21 mouse cellular contexts compared by ENCODE assay signal in genomic region chr6:121160126-121160525, GRCm38 (mm10). TPM values are rescaled to one million over a fixed set of nuclear protein-coding genes. Genes with fewer than 3 reads are reported as not detected.
DNase-seq lines count a peak whose midpoint lies in the region; ATAC-seq and TF ChIP-seq lines count a peak whose summit lies in the region.
"Had no signal": no experiment of that assay in that cellular context is flagged by ENCODE, and none has a peak within 500 bp of the region (broad histone marks: within the 10 kb centered on the region; RNA-seq: fewer than 3 reads in every experiment).

No protein-coding gene starts in this region.

- no peak overlapping the region for H3K4me3 ChIP-seq in liver, postnatal 0 days (ENCODE audit: low read depth, low read length)
- no peak overlapping the region for H3K4me3 ChIP-seq in liver, embryonic 11.5 days (ENCODE audit: low read depth, low read length)
- H3K4me3 ChIP-seq in embryonic facial prominence, embryonic 13.5 days, result no peak overlapping the region
- no peak overlapping the region for H3K4me3 ChIP-seq in intestine, embryonic 16.5 days (ENCODE audit: low read length)
- no peak overlapping the region for H3K4me3 ChIP-seq in stomach, embryonic 16.5 days (replicated peaks; ENCODE audit: low read length)
- H3K4me3 ChIP-seq in forebrain, embryonic 12.5 days (replicated peaks), result no peak overlapping the region
- H3K4me3 ChIP-seq: forebrain, embryonic 15.5 days; heart, embryonic 15.5 days; hindbrain, embryonic 13.5 days; lung, embryonic 15.5 days; neural tube, embryonic 13.5 days had no signal

- H3K9ac ChIP-seq in liver, postnatal 0 days (replicated peaks), result no peak overlapping the region
- no peak overlapping the region for H3K9ac ChIP-seq in liver, embryonic 11.5 days (ENCODE audit: low read depth, low read length)
- no peak overlapping the region for H3K9ac ChIP-seq in embryonic facial prominence, embryonic 13.5 days
- H3K9ac ChIP-seq in intestine, embryonic 16.5 days (ENCODE audit: low read depth, low read length), result no peak overlapping the region
- no peak overlapping the region for H3K9ac ChIP-seq in stomach, embryonic 16.5 days (ENCODE audit: low read length)
- no peak overlapping the region for H3K9ac ChIP-seq in forebrain, embryonic 12.5 days
- H3K9ac ChIP-seq: forebrain, embryonic 15.5 days; heart, embryonic 15.5 days; hindbrain, embryonic 13.5 days; lung, embryonic 15.5 days; neural tube, embryonic 13.5 days had no signal

- TF ChIP-seq EP300 in liver, postnatal 0 days (IDR thresholded peaks at IDR 0.05; ENCODE audit: low read depth), result no peak

- 38% methylated on average over 6 of the region's 6 CpGs for WGBS in liver, postnatal 0 days (ENCODE audit: insufficient replicate concordance)
- 62% methylated on average over 6 of the region's 6 CpGs for WGBS in liver, embryonic 11.5 days
- WGBS in embryonic facial prominence, embryonic 13.5 days, result 35% methylated on average over 6 of the region's 6 CpGs
- WGBS in intestine, embryonic 16.5 days, result 44% methylated on average over 6 of the region's 6 CpGs
- WGBS in stomach, embryonic 16.5 days, result 45% methylated on average over 6 of the region's 6 CpGs
- 75% methylated on average over 6 of the region's 6 CpGs for WGBS in forebrain, embryonic 12.5 days

- 0 out of 2 replicates have a peak overlapping the region, but pooled peaks have one; percentile 52 for H3K27ac ChIP-seq in liver, postnatal 0 days (ENCODE audit: low read depth)
- no peak overlapping the region for H3K27ac ChIP-seq in liver, embryonic 11.5 days (ENCODE audit: low read depth, low read length)
- peak overlapping the region; percentile 39 for H3K27ac ChIP-seq in embryonic facial prominence, embryonic 13.5 days
- no peak overlapping the region for H3K27ac ChIP-seq in intestine, embryonic 16.5 days (ENCODE audit: low read length)
- H3K27ac ChIP-seq in stomach, embryonic 16.5 days (ENCODE audit: low read length), result peak overlapping the region; percentile 64
- no peak overlapping the region for H3K27ac ChIP-seq in forebrain, embryonic 12.5 days
- H3K27ac ChIP-seq: forebrain, embryonic 15.5 days; heart, embryonic 15.5 days; hindbrain, embryonic 13.5 days; kidney, postnatal 0 days; lung, embryonic 15.5 days; macrophage; neural tube, embryonic 13.5 days had no signal

- H3K36me3 ChIP-seq in liver, postnatal 0 days (replicated peaks; ENCODE audit: insufficient read depth, low read length), result no peaks in the 10 kb centered on the region
- H3K36me3 ChIP-seq in liver, embryonic 11.5 days (ENCODE audit: control insufficient read depth, insufficient read depth, low read length), result no peaks in the 10 kb centered on the region
- no peaks in the 10 kb centered on the region for H3K36me3 ChIP-seq in embryonic facial prominence, embryonic 13.5 days
- no peaks in the 10 kb centered on the region for H3K36me3 ChIP-seq in intestine, embryonic 16.5 days (ENCODE audit: control insufficient read depth, insufficient read depth, low read length)
- no peaks in the 10 kb centered on the region for H3K36me3 ChIP-seq in stomach, embryonic 16.5 days (ENCODE audit: control insufficient read depth, insufficient read depth, low read length)
- no peaks in the 10 kb centered on the region for H3K36me3 ChIP-seq in forebrain, embryonic 12.5 days (replicated peaks)
- H3K36me3 ChIP-seq: forebrain, embryonic 15.5 days; heart, embryonic 15.5 days; hindbrain, embryonic 13.5 days; lung, embryonic 15.5 days; neural tube, embryonic 13.5 days had no signal

- no peak for TF ChIP-seq CTCF in liver, postnatal 0 days (IDR thresholded peaks at IDR 0.05; ENCODE audit: low read depth)

- peaks cover 23% of the 10 kb centered on the region for H3K4me1 ChIP-seq in liver, postnatal 0 days (ENCODE audit: insufficient read depth)
- peaks cover 8% of the 10 kb centered on the region; the same call in 1 of the 2 replicates for H3K4me1 ChIP-seq in liver, embryonic 11.5 days (replicated peaks; ENCODE audit: control insufficient read depth, insufficient read depth, low read length)
- H3K4me1 ChIP-seq in embryonic facial prominence, embryonic 13.5 days, result peaks cover 10% of the 10 kb centered on the region; the same call in 1 of the 2 replicates
- peaks cover 23% of the 10 kb centered on the region for H3K4me1 ChIP-seq in intestine, embryonic 16.5 days (ENCODE audit: control insufficient read depth, insufficient read depth, low read length)
- H3K4me1 ChIP-seq in stomach, embryonic 16.5 days (ENCODE audit: control insufficient read depth, insufficient read depth, low read length), result peaks cover 24% of the 10 kb centered on the region; the same call in 1 of the 2 replicates
- H3K4me1 ChIP-seq in forebrain, embryonic 12.5 days, result no peaks in the 10 kb centered on the region
- H3K4me1 ChIP-seq: hindbrain, embryonic 13.5 days; neural tube, embryonic 13.5 days had no signal

- peak; percentile 77 for ATAC-seq in liver, postnatal 0 days
- no peak for ATAC-seq in liver, embryonic 11.5 days (replicated peaks; ENCODE audit: low FRiP score)
- ATAC-seq in embryonic facial prominence, embryonic 13.5 days (ENCODE audit: insufficient number of reproducible peaks, insufficient read depth, low FRiP score, low TSS enrichment, low read depth), result no peak
- peak; percentile 14; the same call in 1 of the 2 replicates for ATAC-seq in intestine, embryonic 16.5 days
- peak; percentile 84; the same call in 1 of the 2 replicates for ATAC-seq in stomach, embryonic 16.5 days (ENCODE audit: insufficient read depth, low FRiP score)
- no peak for ATAC-seq in forebrain, embryonic 12.5 days (ENCODE audit: low FRiP score)
- ATAC-seq: forebrain, embryonic 15.5 days had no signal

- DNase-seq in liver, postnatal 0 days, result no peak
- DNase-seq in liver, embryonic 11.5 days (ENCODE audit: low spot score), result no peak
- DNase-seq in right cerebral cortex, postnatal 14 days, result no peak
- DNase-seq: adrenal gland, adult 2 months; cerebellum, postnatal 25 days; kidney, adult 11 months; layer of hippocampus, adult 9-11 months; right cerebral cortex, postnatal 4 days; thymus, postnatal 14 days had no signal

- H3K9me3 ChIP-seq in liver, postnatal 0 days (ENCODE audit: low read length), result no peaks in the 10 kb centered on the region
- no peaks in the 10 kb centered on the region for H3K9me3 ChIP-seq in liver, embryonic 11.5 days (ENCODE audit: control insufficient read depth, low read length)
- no peaks in the 10 kb centered on the region for H3K9me3 ChIP-seq in embryonic facial prominence, embryonic 13.5 days
- H3K9me3 ChIP-seq in intestine, embryonic 16.5 days (ENCODE audit: control insufficient read depth, low read length), result no peaks in the 10 kb centered on the region
- H3K9me3 ChIP-seq in stomach, embryonic 16.5 days (replicated peaks; ENCODE audit: control insufficient read depth, low read length), result no peaks in the 10 kb centered on the region
- H3K9me3 ChIP-seq in forebrain, embryonic 12.5 days, result no peaks in the 10 kb centered on the region
- H3K9me3 ChIP-seq: forebrain, embryonic 15.5 days; heart, embryonic 15.5 days; hindbrain, embryonic 13.5 days; lung, embryonic 15.5 days; neural tube, embryonic 13.5 days had no signal

- no peak overlapping the region for H3K4me2 ChIP-seq in liver, postnatal 0 days (ENCODE audit: low read depth, low read length)
- H3K4me2 ChIP-seq in liver, embryonic 11.5 days, result no peak overlapping the region
- H3K4me2 ChIP-seq in embryonic facial prominence, embryonic 13.5 days, result no peak overlapping the region
- no peak overlapping the region for H3K4me2 ChIP-seq in intestine, embryonic 16.5 days (ENCODE audit: low read depth, low read length)
- H3K4me2 ChIP-seq in stomach, embryonic 16.5 days (ENCODE audit: low read depth, low read length), result no peak overlapping the region
- H3K4me2 ChIP-seq in forebrain, embryonic 12.5 days, result no peak overlapping the region
- H3K4me2 ChIP-seq: forebrain, embryonic 15.5 days; heart, embryonic 15.5 days; hindbrain, embryonic 13.5 days; lung, embryonic 15.5 days; midbrain, embryonic 11.5 days; neural tube, embryonic 13.5 days had no signal

- H3K27me3 ChIP-seq in liver, postnatal 0 days (ENCODE audit: insufficient read depth, low read length), result no peaks in the 10 kb centered on the region
- no peaks in the 10 kb centered on the region; the same call in 1 of the 2 replicates for H3K27me3 ChIP-seq in liver, embryonic 11.5 days (replicated peaks; ENCODE audit: control insufficient read depth, insufficient read depth, low read length)
- H3K27me3 ChIP-seq in embryonic facial prominence, embryonic 13.5 days, result no peaks in the 10 kb centered on the region
- no peaks in the 10 kb centered on the region for H3K27me3 ChIP-seq in intestine, embryonic 16.5 days (replicated peaks; ENCODE audit: control insufficient read depth, insufficient read depth, low read length)
- no peaks in the 10 kb centered on the region for H3K27me3 ChIP-seq in stomach, embryonic 16.5 days (ENCODE audit: control insufficient read depth, insufficient read depth, low read length)
- H3K27me3 ChIP-seq in forebrain, embryonic 12.5 days, result no peaks in the 10 kb centered on the region
- H3K27me3 ChIP-seq: forebrain, embryonic 15.5 days; heart, embryonic 15.5 days; hindbrain, embryonic 13.5 days; neural tube, embryonic 13.5 days had no signal

RNA-seq across cellular contexts. Expression of gene Pex26, which starts 23.3 kb away (rescaled TPM):
- 3.9 and 4.2 TPM in 2 replicates for polyA plus RNA-seq in liver, postnatal 0 days (2015; fragmentation: Nextera tagmentation; extraction: Ambion mirVana)
- polyA plus RNA-seq in liver, embryonic 11.5 days (2014; fragmentation: Nextera tagmentation; extraction: Ambion mirVana), result 6.0 and 6.3 TPM in 2 replicates
- 10.4 and 10.8 TPM in 2 replicates for polyA plus RNA-seq in embryonic facial prominence, embryonic 13.5 days (2015; fragmentation: Nextera tagmentation; extraction: Ambion mirVana)
- 13.4 and 14.8 TPM in 2 replicates for polyA plus RNA-seq in intestine, embryonic 16.5 days (2015; fragmentation: Nextera tagmentation; extraction: Ambion mirVana)
- 14.0 and 14.6 TPM in 2 replicates for polyA plus RNA-seq in stomach, embryonic 16.5 days (2015; fragmentation: Nextera tagmentation; extraction: Ambion mirVana)
- polyA plus RNA-seq in forebrain, embryonic 12.5 days (2016; fragmentation: Nextera tagmentation; extraction: Ambion mirVana), result 10.9 and 12.0 TPM in 2 replicates

RNA-seq across cellular contexts. Expression of gene Mical3, which starts 29.3 kb away (rescaled TPM):
- polyA plus RNA-seq in liver, postnatal 0 days (2015; fragmentation: Nextera tagmentation; extraction: Ambion mirVana), result 4.0 and 4.5 TPM in 2 replicates
- 16.6 and 20.2 TPM in 2 replicates for polyA plus RNA-seq in liver, embryonic 11.5 days (2014; fragmentation: Nextera tagmentation; extraction: Ambion mirVana)
- polyA plus RNA-seq in embryonic facial prominence, embryonic 13.5 days (2015; fragmentation: Nextera tagmentation; extraction: Ambion mirVana), result 12.3 and 12.7 TPM in 2 replicates
- polyA plus RNA-seq in intestine, embryonic 16.5 days (2015; fragmentation: Nextera tagmentation; extraction: Ambion mirVana), result 4.8 and 5.5 TPM in 2 replicates
- 8.9 and 11.5 TPM in 2 replicates for polyA plus RNA-seq in stomach, embryonic 16.5 days (2015; fragmentation: Nextera tagmentation; extraction: Ambion mirVana)
- polyA plus RNA-seq in forebrain, embryonic 12.5 days (2016; fragmentation: Nextera tagmentation; extraction: Ambion mirVana), result 17.6 and 18.8 TPM in 2 replicates

RNA-seq across cellular contexts. Expression of gene Tuba8, which starts 50.4 kb away (rescaled TPM):
- polyA plus RNA-seq in liver, postnatal 0 days (2015; fragmentation: Nextera tagmentation; extraction: Ambion mirVana), result 6.5 and 6.7 TPM in 2 replicates
- polyA plus RNA-seq in liver, embryonic 11.5 days (2014; fragmentation: Nextera tagmentation; extraction: Ambion mirVana), result 10.5 and 11.5 TPM in 2 replicates
- 0.30 and 0.83 TPM in 2 replicates for polyA plus RNA-seq in embryonic facial prominence, embryonic 13.5 days (2015; fragmentation: Nextera tagmentation; extraction: Ambion mirVana)
- 0.44 and 0.68 TPM in 2 replicates for polyA plus RNA-seq in intestine, embryonic 16.5 days (2015; fragmentation: Nextera tagmentation; extraction: Ambion mirVana)
- polyA plus RNA-seq in stomach, embryonic 16.5 days (2015; fragmentation: Nextera tagmentation; extraction: Ambion mirVana), result 0.74 and 0.81 TPM in 2 replicates
- polyA plus RNA-seq in forebrain, embryonic 12.5 days (2016; fragmentation: Nextera tagmentation; extraction: Ambion mirVana), result 0.36 and 0.40 TPM in 2 replicates

Comparison
In these comparisons a context has a peak if more than half of its experiments do, and no peak if none do; other contexts are left out.
1. ATAC-seq: peak in liver, postnatal 0 days (single experiment), intestine, embryonic 16.5 days (single experiment) and stomach, embryonic 16.5 days (single experiment); none in liver, embryonic 11.5 days (single experiment), embryonic facial prominence, embryonic 13.5 days (single experiment) and forebrain, embryonic 12.5 days (single experiment).
2. H3K27ac ChIP-seq: peak in liver, postnatal 0 days (single experiment), embryonic facial prominence, embryonic 13.5 days (single experiment) and stomach, embryonic 16.5 days (single experiment); none in liver, embryonic 11.5 days (single experiment), intestine, embryonic 16.5 days (single experiment) and forebrain, embryonic 12.5 days (single experiment).